Mouse (Mus musculus) embryonic stem cell, embryonic (primary cell): Measurements from ENCODE around the gene Rec8.

Source experiments
- CTCF ChIA-PET, 4 experiments: fragments of 300-600 bp in 2 of 4; fragments of 350-600 bp in 2 of 4; sonication (Branson Sonifier 250); formaldehyde crosslinking; loops; one replicate each; lab custom pipeline; 2022; ENCODE audit warnings: inconsistent platforms in 2 of 4; lab: Charles Lee
- POLR2A ChIA-PET, 4 experiments: fragments of 300-600 bp in 2 of 4; fragments of 350-600 bp in 2 of 4; sonication (Branson Sonifier 250); formaldehyde crosslinking; loops; one replicate each; lab custom pipeline; 2022; ENCODE audit warnings: antibody characterized with exemption in 4 of 4, inconsistent platforms in 1 of 4; lab: Charles Lee

The Rec8 gene

GRCm38 (mm10) chr14:55584702-55585565 lies 32.9 kb upstream of the Rec8 start, which contains the start of gene Emc9:
TSS of gene Emc9 (minus strand) at chr14:55585302.
- ChIA-PET POLR2A (interaction anchor here (0.5 to 3.5 kb wide), 35 partner anchors 9 to 691 kb away, joined by 3 to 29 read pairs (median 4); partner anchors contain the start of genes A730061H03Rik (in 3 of the 4), Pck2 (in 3 of the 4), Dcaf11 (in 2 of the 4) and Fitm1 (in 2 of the 4)), CTCF (interaction anchor here in 3 of 4 experiments (0.5 to 1.6 kb wide), 11 partner anchors 10 to 411 kb away, joined by 3 to 6 read pairs (median 4); partner anchors contain the start of genes A730061H03Rik (in 1 of the 3) and Fitm1 (in 1 of the 3))

GRCm38 (mm10) chr14:55585566-55585960 lies 32.3 kb upstream of the Rec8 start:
- ChIA-PET POLR2A (interaction anchor here in 3 of 4 experiments (0.6 to 3.5 kb wide), 29 partner anchors 10 to 692 kb away, joined by 3 to 29 read pairs (median 5); partner anchors contain the start of genes A730061H03Rik (in 3 of the 3), Pck2 (in 3 of the 3), Dcaf11 (in 2 of the 3) and Cbln3 (in 1 of the 3)), CTCF (interaction anchor here in 3 of 4 experiments (0.5 to 1.6 kb wide), 7 partner anchors 10 to 35 kb away, joined by 3 to 6 read pairs (median 3); partner anchors contain the start of genes A730061H03Rik (in 1 of the 3) and Fitm1 (in 1 of the 3))

GRCm38 (mm10) chr14:55586149-55586548 lies 31.7 kb upstream of the Rec8 start:
- POLR2A ChIA-PET, result interaction anchor here in 3 of 4 experiments (1.3 to 2.1 kb wide), 5 partner anchors 10 to 49 kb away, joined by 4 to 12 read pairs (median 7); partner anchors contain the start of genes A730061H03Rik (in 1 of the 3), Dcaf11 (in 1 of the 3), Fitm1 (in 1 of the 3) and Ipo4 (in 1 of the 3)
- CTCF ChIA-PET, result no interaction called here

- POLR2A ChIA-PET, result interaction anchor here in 3 of 4 experiments (1.5 to 7.7 kb wide), 6 partner anchors 12 to 83 kb away, joined by 3 to 85 read pairs (median 15); partner anchors contain the start of genes Fitm1 (in 2 of the 3), Psme1 (in 2 of the 3), Gmpr2 (in 1 of the 3) and Ipo4 (in 1 of the 3)
- CTCF ChIA-PET, result no interaction called here
These were observed 28.6 kb upstream of the Rec8 start for GRCm38 (mm10) chr14:55589271-55589670.

- POLR2A ChIA-PET, result interaction anchor here in 3 of 4 experiments (0.5 to 7.7 kb wide), 40 partner anchors 10 to 575 kb away, joined by 3 to 88 read pairs (median 12); partner anchors contain the start of genes A730061H03Rik (in 3 of the 3), Dcaf11 (in 3 of the 3), Gmpr2 (in 3 of the 3) and Nedd8 (in 3 of the 3)
These were observed 27.9 kb upstream of the Rec8 start for GRCm38 (mm10) chr14:55589771-55590448.

GRCm38 (mm10) chr14:55590748-55591330 lies 27.0 kb upstream of the Rec8 start, which contains the start of gene Psme2:
TSS of gene Psme2 (minus strand) at chr14:55591113.
- ChIA-PET POLR2A (interaction anchor here (0.5 to 7.7 kb wide), 89 partner anchors 9 to 1008 kb away, joined by 3 to 88 read pairs (median 5); partner anchors contain the start of genes Gmpr2 (in 4 of the 4), Nedd8 (in 4 of the 4), A730061H03Rik (in 3 of the 4) and Dcaf11 (in 3 of the 4)), CTCF (interaction anchor here (0.6 to 2.2 kb wide), 35 partner anchors 10 to 940 kb away, joined by 3 to 18 read pairs (median 4); partner anchors contain the start of genes Dhrs4 (in 2 of the 4), Mdp1 (in 2 of the 4), Rec8 (in 2 of the 4) and A730061H03Rik (in 1 of the 4))

More at GRCm38 (mm10) chr14:55589771-55590448, 27.9 kb upstream of the Rec8 start:
- CTCF ChIA-PET, result interaction anchor here in 3 of 4 experiments (0.6 to 2.2 kb wide), 11 partner anchors 9 to 575 kb away, joined by 3 to 18 read pairs (median 5); partner anchors contain the start of genes A730061H03Rik (in 1 of the 3), Dcaf11 (in 1 of the 3), Mdp1 (in 1 of the 3) and Ngdn (in 1 of the 3)

GRCm38 (mm10) chr14:55591331-55591891 lies 26.4 kb upstream of the Rec8 start, which contains the start of gene Rnf31:
TSS of gene Rnf31 (plus strand) at chr14:55591708.
- POLR2A ChIA-PET, result interaction anchor here (0.6 to 7.7 kb wide), 86 partner anchors 9 to 1007 kb away, joined by 3 to 88 read pairs (median 5); partner anchors contain the start of genes Gmpr2 (in 4 of the 4), Nedd8 (in 4 of the 4), A730061H03Rik (in 3 of the 4) and Dcaf11 (in 3 of the 4)
- CTCF ChIA-PET, result interaction anchor here in 3 of 4 experiments (0.6 to 2.2 kb wide), 32 partner anchors 10 to 950 kb away, joined by 3 to 18 read pairs (median 4); partner anchors contain the start of genes Dhrs4 (in 2 of the 3), Mdp1 (in 2 of the 3), Rec8 (in 2 of the 3) and A730061H03Rik (in 1 of the 3)

- ChIA-PET POLR2A (interaction anchor here in 3 of 4 experiments (0.6 to 7.7 kb wide), 41 partner anchors 9 to 577 kb away, joined by 3 to 88 read pairs (median 11); partner anchors contain the start of genes A730061H03Rik (in 3 of the 3), Dcaf11 (in 3 of the 3), Irf9 (in 3 of the 3) and Psme1 (in 3 of the 3)), CTCF (interaction anchor here in 3 of 4 experiments (0.6 to 2.2 kb wide), 11 partner anchors 10 to 950 kb away, joined by 3 to 18 read pairs (median 3); partner anchors contain the start of genes A730061H03Rik (in 1 of the 3), Dcaf11 (in 1 of the 3), Psme1 (in 1 of the 3) and Rec8 (in 1 of the 3))
These were observed 25.6 kb upstream of the Rec8 start for GRCm38 (mm10) chr14:55592226-55592625.

GRCm38 (mm10) chr14:55596036-55596690 lies 21.7 kb upstream of the Rec8 start:
- CTCF ChIA-PET, result interaction anchor here in 1 of 4 experiments (0.9 kb wide), 1 partner anchor 40 kb away, joined by 3 read pairs; the partner anchor contains the start of gene Ipo4
- POLR2A ChIA-PET, result interaction anchor here in 2 of 4 experiments (1.0 to 7.7 kb wide), 7 partner anchors 11 to 116 kb away, joined by 3 to 85 read pairs (median 6); partner anchors contain the start of genes A730061H03Rik (in 1 of the 2), Dcaf11 (in 1 of the 2), Emc9 (in 1 of the 2) and Fitm1 (in 1 of the 2)

- ChIA-PET POLR2A (interaction anchor here in 1 of 4 experiments (0.7 kb wide), 1 partner anchor 162 kb away, joined by 4 read pairs; no protein-coding TSS in a partner anchor), CTCF (interaction anchor here in 1 of 4 experiments (0.5 kb wide), 1 partner anchor 121 kb away, joined by 3 read pairs; no protein-coding TSS in a partner anchor)
These were observed 19.1 kb upstream of the Rec8 start for GRCm38 (mm10) chr14:55598521-55599390.

GRCm38 (mm10) chr14:55603271-55603632 lies 14.6 kb upstream of the Rec8 start, which contains the start of gene Irf9:
TSS of gene Irf9 (plus strand) at chr14:55603571.
- CTCF ChIA-PET, result no interaction called here
- POLR2A ChIA-PET, result interaction anchor here in 3 of 4 experiments (0.6 to 5.6 kb wide), 9 partner anchors 12 to 1370 kb away, joined by 3 to 53 read pairs (median 10); partner anchors contain the start of genes Rnf31 (in 3 of the 3), Psme2 (in 2 of the 3), A730061H03Rik (in 1 of the 3) and Dcaf11 (in 1 of the 3)

GRCm38 (mm10) chr14:55603633-55604576 lies 13.9 kb upstream of the Rec8 start:
- ChIA-PET CTCF (interaction anchor here (0.7 to 1.6 kb wide), 11 partner anchors 10 to 426 kb away, joined by 3 to 7 read pairs (median 4); partner anchors contain the start of genes Dhrs4 (in 1 of the 4), Emc9 (in 1 of the 4), Rabggta (in 1 of the 4) and Rec8 (in 1 of the 4)), POLR2A (interaction anchor here (0.5 to 5.6 kb wide), 31 partner anchors 12 to 723 kb away, joined by 3 to 53 read pairs (median 4); partner anchors contain the start of genes Psme2 (in 3 of the 4), Rnf31 (in 3 of the 4), A730061H03Rik (in 2 of the 4) and Gmpr2 (in 2 of the 4))
